Mouse (Mus musculus) limb, embryonic 12.5 days (tissue): ENCODE measurements at regions not wholly inside any gene's neighbourhood (a gene's known extent, or its start where the extent isn't known, plus 50 kb on each side); places are given as distances from the start of the nearest gene placed in this dataset.

Experiments
- ATAC-seq: fragments of 200-750 bp; cut with Nextera tagmentation; 2 replicates; pipeline ENCODE4 v1.8.0; 2017; ENCODE audit warnings: low read depth, moderate TSS enrichment; ENCODE audit not compliant: insufficient number of reproducible peaks, insufficient read depth, low FRiP score, low TSS enrichment
- H3K27ac ChIP-seq: fragments of 300-500 bp; sonication (generic); 2 replicates; pipeline ENCODE4 v1.5.1; 2016; ENCODE audit warnings: mild to moderate bottlenecking, moderate library complexity
- H3K27me3 ChIP-seq: fragments of 300-500 bp; sonication (generic); 2 replicates; pipeline ENCODE4 v1.6.1; 2016; ENCODE audit warnings: mild to moderate bottlenecking, moderate library complexity
- H3K36me3 ChIP-seq: fragments of 300-500 bp; sonication (generic); 2 replicates; pipeline ENCODE4 v1.6.1; 2016; ENCODE audit warnings: mild to moderate bottlenecking, moderate library complexity
- H3K4me1 ChIP-seq: fragments of 300-500 bp; sonication (generic); replicated peaks from 2 replicates; pipeline ENCODE4 v1.6.1; 2016
- H3K4me2 ChIP-seq: fragments of 300-500 bp; sonication (generic); 2 replicates; pipeline ENCODE4 v1.6.1; 2016; ENCODE audit warnings: mild to moderate bottlenecking, moderate library complexity
- H3K4me3 ChIP-seq: fragments of 300-500 bp; sonication (generic); replicated peaks from 2 replicates; pipeline ENCODE4 v1.5.1; 2016; ENCODE audit warnings: mild to moderate bottlenecking
- H3K9ac ChIP-seq: fragments of 300-500 bp; sonication (generic); replicated peaks from 2 replicates; pipeline ENCODE4 v1.6.1; 2016; ENCODE audit warnings: mild to moderate bottlenecking, moderate library complexity
- H3K9me3 ChIP-seq: fragments of 300-500 bp; sonication (generic); 2 replicates; pipeline ENCODE4 v1.6.1; 2016; ENCODE audit warnings: mild to moderate bottlenecking, moderate library complexity
- WGBS: fragments of 180-500 bp; shearing (Covaris S2); methylation state at CpG from one replicate; pipeline ENCODE4 v1.1.7; 2016; 5-methylcytosine and 5-hydroxymethylcytosine counted together

DNA sequence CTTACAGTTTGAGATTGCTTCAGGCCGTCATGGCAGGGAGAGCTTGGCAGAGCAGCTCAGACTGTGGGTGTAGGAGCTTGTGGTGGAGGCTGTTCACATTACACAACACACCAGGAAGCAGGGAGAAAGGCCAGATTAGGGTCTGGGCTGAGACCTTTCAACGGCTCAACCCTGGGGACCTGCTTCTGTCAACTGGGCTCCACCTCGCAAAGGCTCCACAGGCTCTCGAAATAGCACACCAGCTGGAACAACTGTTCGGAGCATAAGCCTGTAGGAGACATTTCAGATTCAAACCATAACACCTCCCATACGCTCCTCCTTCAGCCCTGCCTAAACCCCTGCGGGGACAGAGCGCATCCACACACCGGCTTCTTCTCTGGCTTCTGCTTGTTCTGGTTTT lies 161.2 kb downstream of the Etnk1 start:
- Histone ChIP-seq H3K27me3 (peaks cover 6% of the 10 kb centered on the region; the same call in 1 of the 2 replicates), H3K4me2 (no peak overlapping the region), H3K4me3 (no peak overlapping the region), H3K9me3 (peaks cover 4% of the 10 kb centered on the region; the same call in 1 of the 2 replicates), H3K27ac (no peak overlapping the region), H3K36me3 (no peaks in the 10 kb centered on the region), H3K4me1 (peaks cover 8% of the 10 kb centered on the region), H3K9ac (no peak overlapping the region)
- 83% methylated on average over 9 of the region's 9 CpGs for WGBS
- ATAC-seq: no peak

DNA sequence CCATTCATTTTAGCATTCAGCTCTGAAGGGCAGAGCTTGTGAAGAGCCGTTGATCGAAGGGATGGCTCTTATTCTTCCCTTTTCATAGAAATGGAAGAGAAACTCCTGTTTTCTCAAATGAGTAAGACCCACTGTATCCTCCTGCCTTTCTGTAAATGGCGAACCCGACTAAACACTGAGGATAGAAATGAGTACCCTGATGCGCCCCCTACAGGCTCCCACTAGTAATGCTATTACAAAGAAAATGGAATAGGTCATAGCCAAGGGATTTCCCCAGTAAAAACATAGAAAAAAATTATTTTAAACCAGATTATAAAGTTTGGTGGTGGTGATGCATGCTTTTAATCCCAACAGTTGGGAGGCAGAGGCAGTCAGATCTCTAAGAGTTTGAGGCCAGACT lies 162.1 kb downstream of the Etnk1 start:
- Histone ChIP-seq H3K9ac (no peak overlapping the region), H3K4me1 (peaks cover 8% of the 10 kb centered on the region), H3K4me3 (no peak overlapping the region), H3K4me2 (no peak overlapping the region), H3K27ac (no peak overlapping the region), H3K36me3 (no peaks in the 10 kb centered on the region), H3K9me3 (peaks cover 4% of the 10 kb centered on the region; the same call in 1 of the 2 replicates), H3K27me3 (peaks cover 6% of the 10 kb centered on the region; the same call in 1 of the 2 replicates)
- ATAC-seq: no peak
- WGBS: 81% methylated on average over 5 of the region's 5 CpGs

DNA sequence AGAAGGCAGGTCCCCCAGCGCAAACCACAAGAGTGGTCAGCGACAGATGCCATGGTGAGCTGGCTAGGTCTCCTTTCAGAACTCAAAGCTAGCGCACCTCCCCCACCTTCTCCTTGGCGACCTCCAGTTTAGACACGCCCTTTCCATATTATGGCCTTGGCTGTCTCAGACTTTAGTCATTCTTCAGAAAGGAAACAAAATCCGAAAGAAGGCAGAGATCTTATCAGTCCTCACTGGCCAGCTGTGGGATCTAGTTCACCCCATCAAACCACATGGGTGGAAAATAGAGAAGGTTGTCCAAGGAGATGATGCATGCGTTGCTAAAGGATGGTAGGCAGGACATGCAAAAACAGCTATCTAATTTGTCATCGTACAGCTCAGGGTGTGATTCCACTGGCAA lies 166.5 kb downstream of the Etnk1 start:
- Histone ChIP-seq H3K27me3 (no peaks in the 10 kb centered on the region), H3K4me1 (no peaks in the 10 kb centered on the region), H3K36me3 (no peaks in the 10 kb centered on the region), H3K9ac (no peak overlapping the region), H3K4me3 (no peak overlapping the region), H3K9me3 (peaks cover 4% of the 10 kb centered on the region; the same call in 1 of the 2 replicates), H3K4me2 (no peak overlapping the region), H3K27ac (no peak overlapping the region)
- ATAC-seq: no peak
- WGBS: 87% methylated on average over 8 of the region's 8 CpGs

DNA sequence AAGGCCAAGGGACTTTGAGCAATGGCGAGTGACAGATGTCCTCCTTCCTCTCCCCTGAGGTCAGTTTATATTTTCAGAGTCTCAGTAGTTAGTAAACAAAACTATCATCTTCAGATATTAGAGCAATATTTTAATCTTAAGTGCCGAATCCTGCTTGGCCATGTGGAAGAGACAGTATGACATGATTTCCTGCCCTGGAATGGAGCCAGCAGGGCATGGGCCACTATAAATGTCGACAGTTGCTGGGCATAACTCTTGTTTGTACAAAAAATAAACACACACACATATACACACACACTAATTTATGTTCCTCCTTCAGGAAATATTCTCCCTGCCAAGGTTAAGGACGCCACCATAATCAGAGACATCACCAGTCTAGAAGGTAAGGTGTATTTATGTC lies 169.6 kb downstream of the Etnk1 start:
- no peak overlapping the region for H3K4me2 ChIP-seq
- H3K4me1 ChIP-seq: no peaks in the 10 kb centered on the region
- H3K27me3 ChIP-seq: no peaks in the 10 kb centered on the region
- no peak overlapping the region for H3K9ac ChIP-seq
- no peak overlapping the region for H3K4me3 ChIP-seq
- H3K27ac ChIP-seq: no peak overlapping the region
- 83% methylated on average over 4 of the region's 4 CpGs for WGBS
- H3K36me3 ChIP-seq: no peaks in the 10 kb centered on the region
- no peak for ATAC-seq
- no peaks in the 10 kb centered on the region for H3K9me3 ChIP-seq

DNA sequence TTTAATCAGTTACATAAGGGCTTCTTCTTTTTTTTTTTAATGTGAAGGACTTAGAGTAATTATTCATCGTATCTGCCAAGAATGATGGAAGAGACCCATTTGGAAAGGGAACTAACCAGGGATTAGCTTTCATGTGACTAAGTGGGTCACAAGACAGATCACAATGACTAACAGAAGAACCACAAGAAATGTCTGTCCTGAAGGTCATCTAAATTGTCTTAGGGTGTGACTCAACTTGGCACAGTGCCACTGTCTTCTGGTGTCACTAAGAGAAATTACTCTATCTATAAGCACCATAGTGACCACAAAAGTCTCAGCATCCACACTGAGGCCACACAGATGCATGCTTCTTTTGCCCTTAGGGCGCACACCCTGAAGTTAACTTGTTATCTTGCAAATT lies 182.0 kb downstream of the Etnk1 start:
- no peaks in the 10 kb centered on the region for H3K36me3 ChIP-seq
- H3K9ac ChIP-seq: no peak overlapping the region
- no peaks in the 10 kb centered on the region for H3K4me1 ChIP-seq
- H3K4me3 ChIP-seq: no peak overlapping the region
- H3K9me3 ChIP-seq: no peaks in the 10 kb centered on the region
- ATAC-seq: no peak
- 93% methylated on average over 2 of the region's 2 CpGs for WGBS
- H3K4me2 ChIP-seq: no peak overlapping the region
- H3K27me3 ChIP-seq: no peaks in the 10 kb centered on the region
- H3K27ac ChIP-seq: no peak overlapping the region

DNA sequence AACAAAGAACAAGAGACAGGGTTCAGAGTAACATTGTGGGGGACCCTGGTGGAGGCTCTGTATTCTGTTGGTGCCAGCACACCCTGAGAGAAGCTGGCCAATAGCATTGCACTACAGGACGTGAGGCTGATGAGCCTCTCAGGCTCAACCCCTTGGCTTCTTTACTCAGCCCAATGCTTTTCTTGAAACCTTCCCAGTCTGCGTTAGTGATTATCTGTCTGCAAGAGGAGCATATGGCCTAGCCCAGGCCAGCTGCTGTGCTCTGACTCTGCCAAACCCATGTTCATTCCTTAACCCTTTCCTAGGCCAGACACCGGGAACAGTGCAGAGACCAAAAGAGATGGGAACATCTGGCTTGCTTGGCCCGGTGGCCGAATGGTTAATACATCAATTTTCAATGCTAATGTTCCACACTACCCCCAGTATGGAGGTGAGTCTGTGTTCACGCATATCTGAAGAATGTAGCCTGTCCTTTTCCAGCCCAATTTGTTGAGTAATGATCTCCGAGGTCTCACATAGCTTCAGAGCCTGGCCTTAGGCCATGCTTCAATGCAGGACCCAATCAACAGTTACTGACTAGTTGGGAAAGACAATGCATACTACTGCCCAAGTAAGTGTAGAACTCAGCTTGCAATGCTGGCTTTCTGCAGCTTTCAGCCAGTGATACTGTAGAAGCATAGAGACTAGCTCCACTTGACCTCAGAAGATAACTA lies 192.5 kb downstream of the Etnk1 start:
- Histone ChIP-seq H3K9ac (no peak overlapping the region), H3K27ac (no peak overlapping the region), H3K27me3 (no peaks in the 10 kb centered on the region; the same call in 1 of the 2 replicates), H3K4me2 (no peak overlapping the region), H3K9me3 (no peaks in the 10 kb centered on the region), H3K4me3 (no peak overlapping the region), H3K36me3 (no peaks in the 10 kb centered on the region), H3K4me1 (no peaks in the 10 kb centered on the region)
- 64% methylated on average over 7 of the region's 7 CpGs for WGBS
- 0 out of 2 replicates have a peak, but pooled peaks have one; percentile 37 for ATAC-seq

DNA sequence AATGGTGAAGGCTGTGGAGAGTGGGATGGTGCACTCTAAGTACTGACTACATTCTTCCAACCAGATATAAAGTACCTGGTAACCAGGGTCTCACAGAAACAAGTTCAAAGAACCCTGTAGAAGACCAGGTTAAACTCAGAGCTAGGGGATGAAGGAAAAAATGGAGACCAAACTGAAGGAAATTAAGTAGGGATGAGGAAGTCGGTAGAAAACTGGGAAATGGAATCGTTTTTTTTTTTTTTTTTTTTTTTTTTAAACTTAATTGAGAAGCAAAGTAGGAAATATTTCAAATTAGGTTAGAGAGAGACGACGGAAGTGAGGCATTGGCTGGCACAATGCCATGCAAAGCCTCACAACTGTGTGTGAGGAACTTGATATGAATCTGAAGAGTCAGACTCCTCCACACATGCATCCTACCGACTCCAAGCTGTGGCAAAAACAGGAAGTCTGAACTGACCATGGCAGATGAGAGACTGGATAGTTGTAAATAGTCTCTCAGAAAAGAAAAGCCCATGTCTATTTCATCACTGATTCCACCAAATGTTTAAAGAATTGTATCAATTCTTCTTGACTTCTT lies 194.2 kb downstream of the Etnk1 start:
- H3K4me2 ChIP-seq: no peak overlapping the region
- no peaks in the 10 kb centered on the region for H3K9me3 ChIP-seq
- ATAC-seq: no peak
- WGBS: 79% methylated on average over 5 of the region's 5 CpGs
- no peak overlapping the region for H3K4me3 ChIP-seq
- no peaks in the 10 kb centered on the region; the same call in 1 of the 2 replicates for H3K27me3 ChIP-seq
- no peaks in the 10 kb centered on the region for H3K4me1 ChIP-seq
- no peaks in the 10 kb centered on the region for H3K36me3 ChIP-seq
- no peak overlapping the region for H3K27ac ChIP-seq
- H3K9ac ChIP-seq: no peak overlapping the region

DNA sequence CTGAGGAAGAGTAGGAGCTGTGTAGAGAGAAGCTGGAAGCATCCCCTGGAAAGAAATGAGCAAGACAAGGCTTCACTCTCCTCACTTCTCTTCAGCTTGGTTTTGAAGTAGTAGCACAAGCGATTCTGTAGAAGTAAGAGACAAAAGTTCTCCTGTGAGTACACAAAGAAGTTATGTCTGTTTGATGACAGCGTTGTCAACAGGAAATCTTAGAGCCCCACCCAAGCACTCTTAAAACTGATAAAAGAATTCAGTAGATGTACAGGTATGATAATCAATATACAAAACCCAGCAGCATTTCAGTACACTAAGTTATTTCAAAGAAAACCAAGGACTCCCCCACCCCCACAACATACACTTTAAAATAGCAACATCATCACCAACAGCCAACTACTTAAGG lies 194.9 kb downstream of the Etnk1 start:
- Histone ChIP-seq H3K4me3 (no peak overlapping the region), H3K36me3 (no peaks in the 10 kb centered on the region), H3K27me3 (no peaks in the 10 kb centered on the region; the same call in 1 of the 2 replicates), H3K27ac (no peak overlapping the region), H3K9ac (no peak overlapping the region), H3K4me2 (no peak overlapping the region), H3K9me3 (no peaks in the 10 kb centered on the region), H3K4me1 (no peaks in the 10 kb centered on the region)
- 95% methylated on average over 2 of the region's 2 CpGs for WGBS
- ATAC-seq: no peak

DNA sequence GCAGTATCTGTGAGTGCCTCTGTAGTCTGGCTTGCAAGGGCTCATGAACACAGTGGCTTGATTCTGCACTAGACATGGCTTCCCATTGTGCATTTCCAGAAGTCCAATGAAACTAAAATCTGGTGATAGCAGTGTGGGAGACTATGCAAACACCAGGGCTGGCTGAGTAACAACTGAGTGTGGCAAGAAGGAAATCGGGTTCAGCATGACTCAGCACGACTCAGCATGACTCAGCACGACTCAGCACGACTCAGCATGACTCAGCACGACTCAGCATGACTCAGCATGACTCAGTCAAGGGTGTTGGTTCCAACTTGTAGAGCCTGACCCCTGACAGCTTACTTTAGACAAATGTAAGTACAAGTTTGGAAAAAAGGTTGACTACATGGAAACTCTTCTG lies 198.8 kb downstream of the Etnk1 start:
- 93% methylated on average over 5 of the region's 5 CpGs for WGBS
- Histone ChIP-seq H3K27me3 (peaks cover 5% of the 10 kb centered on the region; the same call in 1 of the 2 replicates), H3K4me2 (no peak overlapping the region), H3K9me3 (no peaks in the 10 kb centered on the region), H3K4me3 (no peak overlapping the region), H3K9ac (no peak overlapping the region), H3K27ac (no peak overlapping the region), H3K36me3 (no peaks in the 10 kb centered on the region), H3K4me1 (no peaks in the 10 kb centered on the region)
- no peak for ATAC-seq

DNA sequence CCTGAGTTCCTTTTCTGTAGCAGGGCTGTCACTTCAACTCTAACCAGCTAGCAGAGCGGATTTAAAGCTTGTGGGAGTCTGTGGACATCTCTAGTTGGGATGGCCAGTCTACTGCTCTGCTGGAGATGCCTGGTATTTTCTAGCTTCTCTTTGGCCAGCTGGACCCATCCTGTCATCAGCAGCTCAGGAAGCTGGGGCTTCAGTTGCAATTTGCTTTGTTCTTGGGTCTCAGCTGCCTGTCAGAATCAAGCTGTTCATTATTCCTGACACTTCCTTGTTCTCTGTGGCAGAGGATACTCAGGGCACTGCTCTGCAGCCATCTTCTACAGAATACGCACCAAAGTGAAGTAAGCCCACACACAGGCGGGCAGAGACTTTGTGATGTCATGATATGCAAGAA lies 200.8 kb downstream of the Etnk1 start:
- Histone ChIP-seq H3K4me1 (no peaks in the 10 kb centered on the region), H3K9me3 (no peaks in the 10 kb centered on the region), H3K36me3 (no peaks in the 10 kb centered on the region), H3K27me3 (peaks cover 5% of the 10 kb centered on the region; the same call in 1 of the 2 replicates), H3K9ac (no peak overlapping the region), H3K4me2 (no peak overlapping the region), H3K27ac (no peak overlapping the region), H3K4me3 (no peak overlapping the region)
- WGBS: 77% methylated on average over 3 of the region's 3 CpGs
- no peak for ATAC-seq

DNA sequence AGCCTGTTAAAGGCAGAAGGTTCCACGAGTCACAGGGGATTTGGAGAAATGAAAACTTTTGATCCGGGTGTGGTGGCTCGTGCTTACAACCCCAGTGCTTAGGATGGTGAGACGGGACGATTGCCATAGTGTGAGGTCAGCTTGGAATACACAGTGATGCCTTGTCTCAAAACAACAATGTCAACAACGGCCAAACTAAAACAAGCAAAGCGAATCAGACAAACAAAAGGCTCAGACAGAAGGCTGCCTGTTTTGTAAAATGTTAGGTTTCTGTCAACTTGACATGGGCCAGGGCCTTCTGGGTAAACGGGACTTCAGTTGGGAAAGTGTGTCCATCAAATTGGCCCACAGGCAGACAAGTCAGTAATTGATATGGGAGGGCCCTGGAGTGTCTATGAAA lies 201.6 kb downstream of the Etnk1 start:
- ATAC-seq: no peak
- H3K9me3 ChIP-seq: no peaks in the 10 kb centered on the region
- H3K36me3 ChIP-seq: no peaks in the 10 kb centered on the region
- H3K27me3 ChIP-seq: peaks cover 5% of the 10 kb centered on the region; the same call in 1 of the 2 replicates
- WGBS: 77% methylated on average over 8 of the region's 8 CpGs
- no peak overlapping the region for H3K4me2 ChIP-seq
- no peak overlapping the region for H3K27ac ChIP-seq
- H3K4me1 ChIP-seq: no peaks in the 10 kb centered on the region
- H3K4me3 ChIP-seq: no peak overlapping the region
- no peak overlapping the region for H3K9ac ChIP-seq
